Mouse (Mus musculus) ES-Bruce4 (cell line): ENCODE data around the gene Slc25a42. TPM values are rescaled to one million over a fixed set of nuclear protein-coding genes. Genes with fewer than 3 reads are reported as not detected.

Source experiments
- H3K27ac ChIP-seq: 2 replicates; pipeline ENCODE4 v1.5.1; 2012; ENCODE audit warnings: low read length, inconsistent platforms; ENCODE audit not compliant: insufficient read depth
- H3K27me3 ChIP-seq: 2 replicates; pipeline ENCODE4 v1.6.1; 2012; ENCODE audit warnings: mild to moderate bottlenecking, low read length, inconsistent platforms; ENCODE audit not compliant: control insufficient read depth, poor library complexity, insufficient read depth, severe bottlenecking
- H3K36me3 ChIP-seq: 2 replicates; pipeline ENCODE4 v1.6.1; 2012; ENCODE audit warnings: inconsistent platforms, mild to moderate bottlenecking, low read length, moderate library complexity; ENCODE audit not compliant: control insufficient read depth, poor library complexity, insufficient read depth, severe bottlenecking
- H3K4me1 ChIP-seq: one replicate; pipeline ENCODE4 v1.8.1; 2011; ENCODE audit warnings: low read length; ENCODE audit not compliant: control insufficient read depth, insufficient read depth
- H3K4me3 ChIP-seq: 2 replicates; pipeline ENCODE4 v1.5.1; 2011; ENCODE audit warnings: low read depth, mild to moderate bottlenecking, low read length
- H3K9ac ChIP-seq: 2 replicates; pipeline ENCODE4 v1.6.1; 2012; ENCODE audit warnings: low read depth, mild to moderate bottlenecking, inconsistent platforms; ENCODE audit not compliant: poor library complexity, severe bottlenecking
- H3K9me3 ChIP-seq: replicated peaks from 2 replicates; pipeline ENCODE4 v1.6.1; 2012; ENCODE audit warnings: mild to moderate bottlenecking, low read length, inconsistent platforms; ENCODE audit not compliant: control insufficient read depth, poor library complexity, insufficient read depth, severe bottlenecking
- CTCF ChIP-seq: IDR thresholded peaks from one replicate; pipeline ENCODE4 v1.8.1; 2011; ENCODE audit warnings: low read depth, low read length
- EP300 ChIP-seq: IDR thresholded peaks from 2 replicates; pipeline ENCODE4 v1.6.1; 2011; ENCODE audit warnings: low read depth, low read length; ENCODE audit not compliant: insufficient read depth
- POLR2A ChIP-seq: IDR thresholded peaks from one replicate; pipeline ENCODE4 v1.8.1; 2011; ENCODE audit warnings: low read length; ENCODE audit not compliant: insufficient read depth
- polyA plus RNA-seq: library from polyadenylated mRNA; stranded (reverse); fragments of >200 nt; gene quantifications from 2 replicates; pipeline ENCODE4 v1.2.4, GENCODE M21; 2011; ENCODE audit warnings: low read depth; ENCODE audit not compliant: missing spikeins, insufficient read depth, insufficient read length

Gene Slc25a42
- polyA plus RNA-seq, 1 experiment = 7.8 TPM

DNA sequence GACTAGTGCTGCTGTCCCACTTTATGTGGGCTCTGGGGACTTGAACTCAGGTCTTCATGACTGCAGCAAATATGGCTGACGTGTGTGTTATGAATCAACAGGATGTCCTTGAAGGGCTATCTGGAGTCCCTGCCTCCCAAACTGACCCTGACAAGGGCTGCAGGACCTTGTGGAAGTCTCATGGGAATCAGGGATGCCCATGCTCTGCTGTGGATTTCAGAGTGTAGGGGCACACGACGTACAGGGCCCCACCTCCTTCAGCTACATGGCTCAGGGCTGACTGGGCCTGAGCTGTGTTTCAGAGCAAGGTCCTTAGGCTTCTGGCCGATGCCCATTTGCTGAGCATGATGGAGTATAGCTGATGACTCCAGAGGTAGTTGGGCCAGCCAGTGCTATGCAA lies 28.9 kb downstream of the Slc25a42 start:
- Histone ChIP-seq H3K36me3 (no peaks in the 10 kb centered on the region), H3K9ac (no peak overlapping the region), H3K27me3 (no peaks in the 10 kb centered on the region), H3K9me3 (no peaks in the 10 kb centered on the region), H3K4me1 (peaks cover 3% of the 10 kb centered on the region), H3K27ac (no peak overlapping the region), H3K4me3 (no peak overlapping the region)
- TF ChIP-seq POLR2A = no peak
- TF ChIP-seq CTCF = no peak
- no peak for TF ChIP-seq EP300

DNA sequence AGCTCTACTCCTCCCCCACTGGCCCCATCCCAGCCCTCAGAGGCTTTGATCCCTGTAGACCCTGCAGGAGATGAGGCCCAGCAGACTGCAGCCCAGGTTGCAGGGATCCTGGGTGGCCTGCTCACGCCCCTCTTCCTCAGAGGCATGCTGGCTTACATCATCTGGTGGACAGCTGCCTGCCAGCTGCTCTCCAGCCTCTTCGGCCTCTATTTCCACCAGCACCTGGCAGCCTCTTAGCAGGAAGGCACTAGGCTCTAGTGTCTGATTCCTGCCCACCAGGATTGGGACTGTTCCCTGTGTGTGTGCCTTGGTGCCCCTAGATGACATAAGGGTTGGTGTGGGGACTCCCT lies 30.2 kb downstream of the Slc25a42 start:
- H3K36me3 ChIP-seq = peaks cover 2% of the 10 kb centered on the region
- H3K4me3 ChIP-seq = no peak overlapping the region
- H3K27ac ChIP-seq = no peak overlapping the region
- TF ChIP-seq POLR2A (no peak), CTCF (no peak), EP300 (no peak)
- no peaks in the 10 kb centered on the region for H3K9me3 ChIP-seq
- no peaks in the 10 kb centered on the region for H3K27me3 ChIP-seq
- H3K4me1 ChIP-seq = peaks cover 3% of the 10 kb centered on the region
- no peak overlapping the region for H3K9ac ChIP-seq

DNA sequence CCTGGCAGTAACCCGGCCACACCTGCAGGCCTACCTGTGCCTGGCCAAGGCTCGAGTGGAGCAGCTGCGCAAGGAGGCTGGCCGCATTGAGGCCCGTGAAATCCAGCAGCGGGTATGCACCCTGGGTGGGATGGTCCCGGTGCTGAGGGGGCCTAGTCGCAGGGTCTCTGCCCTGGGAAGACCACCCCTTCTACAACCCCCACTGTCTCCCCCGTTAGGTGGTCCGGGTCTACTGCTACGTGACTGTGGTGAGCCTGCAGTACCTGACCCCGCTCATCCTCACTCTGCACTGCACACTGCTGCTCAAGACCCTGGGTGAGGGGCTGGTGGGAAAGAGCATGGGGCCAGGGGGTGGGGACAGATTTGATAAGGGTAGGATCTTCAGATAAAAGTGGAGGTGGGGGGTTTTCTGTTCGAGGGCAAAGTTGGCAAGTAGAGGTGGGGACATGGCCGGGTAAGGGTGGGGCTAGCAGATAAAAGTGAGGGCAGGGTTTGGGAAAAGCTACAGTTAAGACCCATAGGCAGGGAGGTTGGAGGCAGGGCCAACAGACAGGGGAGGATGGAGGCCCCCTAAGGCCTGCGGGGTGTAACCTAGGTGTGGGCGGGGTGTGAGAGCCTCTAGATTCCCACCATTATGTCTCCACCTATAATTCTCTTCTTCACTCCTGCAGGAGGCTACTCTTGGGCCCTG lies 30.7 kb downstream of the Slc25a42 start:
- no peak overlapping the region for H3K9ac ChIP-seq
- peaks cover 3% of the 10 kb centered on the region for H3K4me1 ChIP-seq
- H3K36me3 ChIP-seq = peaks cover 2% of the 10 kb centered on the region
- H3K27ac ChIP-seq = no peak overlapping the region
- H3K27me3 ChIP-seq = no peaks in the 10 kb centered on the region
- H3K4me3 ChIP-seq = no peak overlapping the region
- TF ChIP-seq CTCF = no peak
- TF ChIP-seq EP300 = no peak
- TF ChIP-seq POLR2A = no peak
- H3K9me3 ChIP-seq = no peaks in the 10 kb centered on the region

DNA sequence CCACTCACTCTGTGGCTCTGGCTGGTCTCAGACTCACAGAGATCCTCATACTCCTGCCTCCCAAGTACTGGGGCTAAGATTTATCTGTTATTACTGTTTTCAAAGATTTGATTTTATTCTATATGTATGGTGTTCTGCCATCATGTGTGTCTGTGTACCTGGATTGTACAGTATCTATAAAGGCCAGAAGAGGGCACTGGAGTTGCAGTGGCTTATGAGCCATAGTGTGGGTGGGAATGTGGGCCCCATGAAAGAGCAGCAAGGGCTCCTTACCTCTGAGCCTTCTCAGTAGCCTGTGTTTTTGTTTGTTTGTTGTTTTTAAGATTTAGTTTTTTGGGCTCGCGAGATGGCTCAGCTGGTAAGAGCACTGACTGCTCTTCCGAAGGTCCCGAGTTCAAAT lies 33.0 kb downstream of the Slc25a42 start:
- Histone ChIP-seq H3K9ac (no peak overlapping the region), H3K9me3 (no peaks in the 10 kb centered on the region), H3K27ac (no peak overlapping the region), H3K27me3 (no peaks in the 10 kb centered on the region), H3K36me3 (peaks cover 2% of the 10 kb centered on the region), H3K4me1 (peaks cover 3% of the 10 kb centered on the region), H3K4me3 (no peak overlapping the region)
- no peak for TF ChIP-seq EP300
- no peak for TF ChIP-seq POLR2A
- TF ChIP-seq CTCF = peak; percentile 43

GRCm38 (mm10) chr8:70178231-70178630 lies 33.9 kb downstream of the Slc25a42 start:
- Histone ChIP-seq H3K9ac (no peak overlapping the region), H3K27ac (no peak overlapping the region), H3K9me3 (no peaks in the 10 kb centered on the region), H3K4me1 (peaks cover 3% of the 10 kb centered on the region), H3K36me3 (peaks cover 2% of the 10 kb centered on the region), H3K4me3 (no peak overlapping the region), H3K27me3 (no peaks in the 10 kb centered on the region)
- TF ChIP-seq EP300 (no peak), CTCF (no peak), POLR2A (no peak)

GRCm38 (mm10) chr8:70174079-70174478 lies 38.0 kb downstream of the Slc25a42 start:
- Histone ChIP-seq H3K27ac (no peak overlapping the region), H3K9me3 (no peaks in the 10 kb centered on the region), H3K36me3 (peaks cover 2% of the 10 kb centered on the region), H3K27me3 (no peaks in the 10 kb centered on the region), H3K4me3 (no peak overlapping the region), H3K4me1 (peaks cover 2% of the 10 kb centered on the region), H3K9ac (no peak overlapping the region)
- TF ChIP-seq EP300 = no peak
- TF ChIP-seq POLR2A = no peak
- no peak for TF ChIP-seq CTCF
